Mouse (Mus musculus) ovary, postnatal 14 days (tissue): Measurements from ENCODE around the gene Tmem184a.
A peak's percentile ranks its signal among the peaks of the same experiment; 100 is the strongest.

Experiments
- DNase-seq: peaks from one replicate; pipeline ENCODE4 v3.0.0; 2022; ENCODE audit warnings: low spot score

Tmem184a gene

DNA sequence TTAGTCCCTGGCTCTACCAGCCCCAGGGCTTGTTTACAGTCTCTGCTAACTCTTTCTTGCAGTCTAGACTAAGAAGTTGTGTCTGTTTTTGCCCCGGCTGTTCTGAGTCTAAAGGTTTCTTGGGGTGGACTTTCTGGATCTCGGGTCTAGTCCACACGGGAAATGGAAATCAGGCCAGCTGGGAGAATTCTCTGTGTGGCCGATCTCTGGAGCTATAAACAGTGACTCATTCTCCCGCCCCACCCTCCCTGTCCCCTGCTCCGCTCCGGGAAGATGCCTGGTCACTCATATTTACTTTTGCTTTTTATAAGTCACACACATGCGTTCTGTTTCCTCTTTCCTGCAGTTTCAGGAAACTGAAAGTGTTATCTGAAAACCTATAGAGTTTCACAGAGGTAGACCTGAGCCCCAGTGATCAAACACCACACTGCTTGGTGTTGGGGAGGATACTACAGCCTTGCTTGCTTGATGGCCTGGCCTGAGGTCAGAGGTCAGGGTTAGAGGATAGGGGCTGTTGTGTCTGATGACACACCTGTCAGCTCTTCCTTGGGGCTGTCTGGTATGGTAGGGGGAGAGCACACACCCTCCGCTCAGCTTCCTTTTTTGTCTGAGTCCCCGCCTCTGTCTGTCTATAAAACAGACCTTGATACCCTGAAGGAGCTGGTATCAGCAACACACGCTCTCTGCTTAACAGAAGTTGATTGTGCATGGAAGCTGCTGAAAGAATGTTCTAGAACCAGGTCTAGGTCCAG lies 26.2 kb downstream of the Tmem184a start:
- DNase-seq: no peak

DNA sequence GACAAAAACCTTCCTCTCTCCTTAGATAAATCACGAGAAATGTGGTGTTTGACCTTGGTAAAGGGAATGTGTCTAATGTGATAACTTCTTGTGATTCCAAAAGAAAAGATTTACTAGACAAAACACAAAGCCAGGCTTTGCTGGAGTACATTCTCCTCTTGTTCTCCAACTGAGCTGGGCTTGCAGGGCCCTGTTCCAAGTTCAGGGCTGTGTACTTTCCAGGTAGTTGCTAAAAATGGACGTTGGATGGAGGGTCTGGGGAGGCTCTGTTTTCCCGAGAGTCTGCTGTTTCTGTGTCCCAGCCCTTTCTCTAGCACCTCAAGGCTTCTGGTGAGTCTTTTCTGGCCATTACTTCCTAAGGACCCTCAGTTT lies 26.8 kb downstream of the Tmem184a start:
- no peak for DNase-seq

DNA sequence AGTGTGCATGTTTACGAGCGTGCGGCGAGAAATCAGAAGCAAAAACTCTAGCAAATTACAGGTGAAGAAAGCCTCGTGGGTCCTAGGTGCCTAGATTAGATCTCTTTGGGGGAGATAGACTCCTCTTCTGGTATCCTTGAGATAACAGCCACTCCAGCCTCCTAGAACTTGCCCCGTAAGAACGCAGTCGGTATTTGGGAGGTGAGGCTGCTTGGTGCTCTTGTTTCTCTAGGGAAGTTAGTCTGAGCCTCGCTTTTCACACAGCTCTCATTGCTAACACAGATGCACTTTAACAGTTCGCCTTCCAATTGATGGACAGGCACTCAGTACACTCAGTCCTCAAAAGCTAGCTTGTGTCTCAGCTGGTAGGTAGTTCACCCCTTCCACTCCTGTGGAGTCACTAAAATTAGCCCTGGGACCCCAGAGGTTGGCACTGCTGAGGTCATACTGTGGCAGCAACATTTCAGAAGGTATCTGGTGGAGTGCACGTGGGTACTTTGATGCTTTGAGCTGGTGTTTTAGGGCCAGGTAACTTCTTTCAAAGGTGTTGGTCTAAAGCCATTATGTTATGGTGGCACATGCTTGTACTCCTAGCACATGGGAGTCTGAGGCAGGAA lies 27.4 kb downstream of the Tmem184a start:
- DNase-seq: no peak

DNA sequence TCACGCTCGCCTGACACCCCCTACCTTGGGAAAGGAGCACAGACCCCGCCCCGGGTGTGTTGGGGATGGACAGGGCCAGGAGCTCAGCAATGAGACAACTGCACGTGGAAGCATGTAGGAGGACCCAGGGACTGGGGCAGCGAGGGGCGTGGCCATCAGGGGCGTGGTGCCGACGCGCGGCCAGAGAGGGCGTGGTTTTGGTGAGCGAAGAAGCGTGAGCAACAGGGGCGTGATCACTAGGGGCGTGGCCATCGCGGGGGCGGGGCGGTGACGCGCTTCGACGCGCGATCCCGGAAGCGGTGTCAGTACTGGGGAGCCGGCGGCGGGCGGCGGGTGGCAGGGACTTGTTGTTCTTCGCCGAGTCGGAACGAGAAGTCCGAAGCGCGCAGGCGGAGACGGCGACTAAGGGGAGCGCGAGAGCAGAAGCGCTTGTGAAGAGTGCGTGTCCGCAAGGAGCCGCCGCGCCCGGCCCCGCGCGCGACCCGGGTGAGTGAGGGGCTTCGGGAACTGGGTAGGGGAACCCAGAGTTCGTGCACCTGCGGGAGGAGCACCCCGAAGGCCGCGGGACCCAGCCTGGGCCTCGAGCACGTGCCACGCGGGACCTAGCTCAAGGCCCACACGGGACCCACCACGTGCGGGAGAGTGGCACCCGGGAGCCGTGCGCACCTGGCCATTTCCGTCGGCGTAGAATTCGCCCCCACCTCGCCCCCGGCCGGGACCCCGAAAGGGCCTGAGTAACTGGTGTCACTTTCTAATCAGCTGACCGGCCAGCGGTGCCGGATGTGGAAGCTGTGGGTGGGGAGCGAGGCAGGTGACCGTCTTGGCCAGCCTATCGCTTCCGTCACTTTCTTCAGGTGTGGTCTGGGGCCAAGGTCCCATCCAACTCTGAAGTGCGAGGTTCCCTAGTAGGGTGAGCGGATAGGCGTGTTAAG lies 28.2 kb downstream of the Tmem184a start, which contains the start of gene Mafk:
Gene Mafk, plus strand, starts transcription at position 287 of the 932 bp plus-strand sequence.
- DNase-seq: peak; percentile 98

DNA sequence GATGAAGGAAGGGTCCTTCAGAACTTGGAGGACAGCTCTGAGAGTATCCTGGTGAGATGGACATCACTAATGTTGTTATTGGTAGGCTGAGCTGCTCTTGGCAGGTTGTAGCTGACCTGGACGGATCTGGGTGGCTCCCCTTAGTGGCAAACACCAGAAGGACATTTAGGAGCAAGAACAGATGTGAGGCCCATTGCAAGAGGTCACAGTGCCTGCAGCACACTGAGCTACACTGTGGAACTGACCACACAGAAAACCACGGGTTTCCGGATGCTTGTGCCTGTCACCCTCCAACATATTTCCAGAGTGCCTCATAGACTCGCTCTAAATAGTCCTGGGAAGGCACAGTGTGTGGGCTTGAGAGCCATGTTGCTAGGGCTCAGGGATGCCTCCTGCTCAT lies 30.3 kb downstream of the Tmem184a start:
- no peak for DNase-seq

DNA sequence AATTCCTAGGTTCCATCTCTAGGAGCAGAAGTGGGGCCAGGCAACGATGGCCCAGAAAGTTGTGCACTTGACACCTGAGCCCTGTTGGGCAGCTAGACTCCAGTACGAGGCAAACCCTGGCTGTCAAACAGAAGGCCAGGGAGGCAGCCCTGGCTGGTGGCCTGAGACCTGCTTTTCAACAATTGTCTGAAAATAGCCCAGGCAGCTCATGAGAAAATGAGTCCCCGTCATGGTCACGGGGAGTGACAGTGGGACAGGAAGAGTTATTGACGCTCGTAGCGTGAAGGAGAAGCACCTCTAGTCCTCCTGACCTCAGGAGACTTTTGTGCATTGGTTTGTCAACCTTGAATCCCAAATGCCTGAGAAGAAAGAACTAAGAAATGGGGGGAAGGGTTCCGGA lies 38.3 kb downstream of the Tmem184a start:
- DNase-seq: no peak

DNA sequence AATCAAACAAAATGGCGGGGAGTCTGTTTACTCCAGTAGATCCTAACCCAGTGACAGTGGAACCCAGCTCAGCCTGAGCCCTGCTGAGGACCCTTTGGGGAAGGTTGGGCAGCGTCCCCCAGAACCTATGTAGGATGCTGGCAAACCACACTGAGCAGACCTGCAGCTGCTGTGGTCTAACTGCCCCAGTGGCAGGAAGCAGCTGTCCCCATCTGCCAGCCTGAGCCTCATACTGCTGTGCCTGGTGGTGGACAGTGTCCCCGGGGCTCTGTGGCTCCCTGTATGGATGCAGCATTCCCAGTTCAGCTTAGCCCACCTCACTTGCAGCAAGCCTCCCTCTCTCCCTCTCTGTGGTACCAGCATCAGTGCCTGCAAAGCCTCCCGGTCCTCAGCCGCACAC lies 42.8 kb downstream of the Tmem184a start:
- DNase-seq: no peak

DNA sequence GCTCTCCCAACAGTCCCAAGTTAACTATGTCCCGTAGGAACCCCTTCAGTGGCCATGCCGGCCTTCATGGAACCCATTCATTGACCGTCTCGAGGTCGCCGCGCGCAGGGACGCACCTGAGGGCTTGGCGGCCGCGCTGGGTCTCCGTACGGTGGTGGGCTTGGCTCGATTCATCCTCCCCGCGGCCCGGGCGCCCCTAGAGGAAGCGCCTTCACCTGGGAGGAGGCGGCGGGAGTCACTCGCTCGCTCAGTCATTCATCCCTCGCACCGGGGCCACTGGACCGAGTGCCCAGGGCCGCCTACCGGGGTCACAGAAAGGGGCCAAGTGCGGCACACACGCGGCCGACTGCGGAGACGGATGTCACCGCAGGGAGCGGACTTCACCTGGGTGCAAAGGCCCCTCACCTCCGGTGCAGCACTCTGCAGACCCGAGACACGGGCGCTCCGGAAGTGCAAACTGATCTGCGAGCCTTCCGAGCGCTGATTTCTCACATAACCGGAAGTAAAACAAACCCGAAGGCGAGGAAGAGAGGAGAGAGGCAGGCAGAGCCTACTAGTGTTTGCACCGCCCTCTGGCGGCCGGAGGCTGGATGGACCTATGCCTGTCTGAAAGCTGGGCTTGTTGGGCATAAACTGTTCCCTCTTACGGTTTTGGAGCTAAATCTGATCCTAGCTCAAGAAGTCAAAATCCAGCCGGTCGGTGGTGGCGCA lies 44.3 kb downstream of the Tmem184a start, which contains the start of gene Ints1:
Gene Ints1, minus strand, starts transcription at position 459 of the 711 bp plus-strand sequence.
- DNase-seq: peak; percentile 94

DNA sequence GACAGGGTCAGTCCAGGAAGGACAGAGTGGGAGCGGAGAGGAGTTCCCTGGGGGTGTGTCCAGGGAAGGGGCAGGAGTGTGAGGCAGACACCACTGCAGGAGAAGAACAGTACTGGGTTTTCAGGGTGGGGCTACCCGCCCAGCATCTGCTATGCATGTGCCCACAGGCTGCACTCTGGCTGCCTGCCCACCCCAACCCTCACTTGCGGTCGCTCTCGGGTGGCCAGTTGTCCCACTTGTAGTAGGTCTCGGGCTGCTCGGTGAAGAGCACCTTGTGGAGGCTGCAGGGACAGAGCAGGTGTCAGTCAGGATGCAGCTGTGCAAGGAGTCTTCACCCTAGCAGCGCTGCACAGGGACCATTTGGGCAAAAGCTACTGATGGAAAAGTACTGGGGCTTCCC lies 51.5 kb downstream of the Tmem184a start:
- DNase-seq: no peak

DNA sequence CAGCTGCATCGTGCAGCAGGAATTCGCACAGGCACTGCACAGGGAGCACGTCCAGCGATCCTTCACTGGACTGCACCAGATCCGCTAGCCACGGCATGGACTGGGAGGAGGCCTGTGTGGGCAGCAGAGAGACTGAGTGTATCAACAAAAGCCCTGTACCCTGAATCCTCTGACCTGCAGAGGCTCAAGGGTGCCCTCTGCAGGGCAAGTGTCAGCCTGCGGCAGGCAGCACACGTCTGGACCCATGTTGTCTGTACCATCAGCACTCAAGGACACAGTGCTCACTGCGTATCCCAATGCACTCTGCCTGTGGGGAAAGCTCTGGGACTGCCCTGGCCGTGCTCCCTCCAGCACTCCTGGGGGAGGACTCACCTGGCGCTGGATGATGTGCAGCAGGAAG lies 55.4 kb downstream of the Tmem184a start:
- DNase-seq: no peak

DNA sequence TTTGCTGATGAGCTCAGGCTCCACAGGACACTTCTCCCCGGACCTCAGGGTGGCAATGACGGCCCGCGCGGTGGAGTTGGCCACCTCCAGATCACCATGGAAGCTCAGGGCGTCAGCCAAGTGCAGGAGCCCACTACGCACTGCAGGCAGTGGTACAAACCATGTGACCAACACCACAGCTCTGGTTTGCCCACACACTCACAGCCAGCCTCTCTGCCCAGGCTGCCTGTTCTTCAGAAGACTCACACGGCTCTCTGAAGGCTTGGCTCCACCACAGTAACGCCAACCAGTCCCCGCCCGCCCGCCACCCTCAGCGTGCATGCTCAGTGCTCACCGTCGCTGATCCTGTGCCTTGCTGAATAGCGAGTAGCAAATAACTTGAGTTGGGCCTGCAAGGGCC lies 61.6 kb downstream of the Tmem184a start:
- no peak for DNase-seq

DNA sequence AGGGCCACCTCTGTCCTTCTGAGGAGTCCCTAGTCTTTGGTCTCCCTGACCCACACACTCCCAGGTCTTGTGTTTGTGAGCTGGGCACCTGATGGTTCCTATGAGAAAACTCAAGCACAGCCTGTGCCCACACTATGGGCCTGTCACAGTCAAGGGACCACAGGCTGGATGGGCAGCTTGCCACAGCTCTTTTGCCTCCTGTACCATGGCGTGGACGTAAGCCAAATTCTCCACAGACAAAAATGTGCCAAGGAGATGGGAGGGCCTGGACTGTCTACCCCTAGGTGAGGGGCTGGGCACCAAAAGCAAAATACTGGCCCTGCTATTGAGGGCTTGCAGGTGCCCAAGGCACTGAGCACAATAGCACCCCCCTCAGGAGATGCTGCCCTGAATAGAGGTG lies 63.1 kb downstream of the Tmem184a start:
- no peak for DNase-seq

DNA sequence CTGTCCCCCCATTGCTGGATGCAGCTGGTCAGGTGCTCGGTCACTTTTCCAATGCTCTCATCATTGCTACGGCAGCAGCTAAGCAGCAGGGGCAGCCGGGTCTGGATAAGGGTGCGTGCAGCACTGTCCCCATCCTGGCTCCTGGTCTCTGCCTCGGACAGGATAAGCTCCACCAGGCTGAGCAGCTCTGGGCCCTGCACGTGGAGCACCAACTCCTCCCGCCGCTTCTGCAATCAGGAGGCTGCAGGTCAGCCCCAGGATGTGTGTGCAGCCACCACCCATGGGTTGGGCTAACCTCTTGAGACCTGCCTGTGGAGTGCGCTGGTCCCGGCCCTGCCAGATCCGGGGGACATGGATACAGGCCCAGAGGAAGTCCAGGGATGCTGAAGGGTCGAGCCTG lies 63.6 kb downstream of the Tmem184a start:
- no peak for DNase-seq

DNA sequence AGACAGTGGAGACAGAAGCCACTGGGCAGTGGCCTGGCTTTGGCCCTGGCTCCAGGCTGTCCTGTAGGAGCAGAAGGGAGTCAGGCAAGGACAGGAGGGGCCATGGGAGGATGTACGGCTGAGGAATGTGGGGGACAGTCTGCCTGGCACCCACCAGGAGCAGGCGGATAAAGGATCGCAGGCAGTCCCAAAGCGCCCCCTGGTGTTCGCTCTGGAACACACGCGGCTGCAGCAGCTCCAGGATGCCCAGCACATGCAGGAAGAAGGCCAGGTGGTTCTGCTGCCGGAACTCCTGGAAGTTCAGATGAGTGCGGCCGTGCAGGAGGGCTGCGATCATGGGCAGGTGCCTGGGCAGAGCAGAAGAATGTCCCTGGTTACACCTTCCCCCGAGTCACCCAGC lies 65.0 kb downstream of the Tmem184a start:
- DNase-seq: no peak
